Mouse (Mus musculus) cerebellum, postnatal 4 days (tissue): ENCODE measurements around the gene Nmd3.

ENCODE experiments used
- DNase-seq, 2 experiments: peaks; one replicate each; pipeline ENCODE4 v3.0.0; 2022; ENCODE audit warnings: low spot score in 2 of 2, mixed read lengths in 1 of 2

Nmd3 gene

GRCm38 (mm10) chr3:69721814-69722186, at the start of gene Nmd3:
Nmd3 (plus strand) TSS chr3:69721985.
- DNase-seq = peak; percentile 62 to 90

- no peak for DNase-seq
These were observed 48.4 kb upstream of the Nmd3 start for GRCm38 (mm10) chr3:69673351-69673750.

- DNase-seq = no peak
These were observed 47.6 kb upstream of the Nmd3 start for GRCm38 (mm10) chr3:69674206-69674605.

- DNase-seq = no peak
These were observed 32.0 kb upstream of the Nmd3 start for GRCm38 (mm10) chr3:69689791-69690190.

GRCm38 (mm10) chr3:69690939-69691338, 30.8 kb upstream of the Nmd3 start:
- DNase-seq = no peak

DNA sequence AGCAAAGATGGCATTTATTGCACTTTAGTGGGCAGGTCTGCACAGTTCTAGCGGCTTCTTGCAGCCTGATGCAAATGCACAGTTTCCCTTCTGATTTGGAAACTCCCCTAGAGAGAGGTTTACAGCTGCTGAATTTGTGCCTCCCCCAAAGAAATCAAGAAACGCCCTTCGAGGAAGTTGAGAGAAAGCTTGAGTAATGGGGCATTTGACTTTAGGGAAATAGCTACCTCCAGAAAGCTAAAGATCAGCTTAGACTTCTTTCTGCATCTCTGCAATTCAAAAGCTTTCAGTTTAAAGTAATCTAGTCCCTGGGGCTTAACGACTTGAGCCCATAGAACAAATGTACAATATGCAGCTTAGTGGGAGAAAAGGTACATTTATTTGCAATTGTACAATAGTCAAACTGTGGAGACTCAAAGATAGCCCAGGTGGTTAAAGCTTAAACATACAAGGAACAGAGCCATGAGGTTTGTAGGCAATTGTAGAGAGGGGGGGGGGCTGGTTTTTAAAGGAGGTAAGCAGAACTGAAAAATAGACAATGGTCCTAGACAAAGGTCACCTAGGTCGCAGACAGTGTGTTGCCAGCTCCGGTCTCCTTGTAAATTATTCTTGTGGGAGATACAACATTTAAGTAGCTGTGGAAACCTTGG, 21.8 kb upstream of the Nmd3 start:
- no peak for DNase-seq

DNA sequence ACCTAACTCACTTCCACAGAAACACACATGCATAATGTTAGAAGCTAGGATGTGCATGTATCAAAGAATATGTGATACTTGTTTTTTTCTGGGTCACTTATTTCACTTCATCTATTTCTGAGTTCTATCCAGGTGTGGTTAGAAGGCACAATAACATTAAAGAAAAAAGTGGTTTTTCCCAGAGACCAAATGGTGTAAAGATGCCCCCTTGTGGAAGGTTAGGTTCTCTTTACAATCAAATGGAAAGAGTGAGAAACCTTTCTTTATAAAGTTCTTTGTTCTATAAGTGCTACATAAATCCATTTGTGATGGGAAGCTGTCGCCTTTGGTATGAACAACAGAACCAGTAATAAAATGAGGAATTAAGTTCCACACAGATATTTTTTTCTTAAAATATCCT, 19.9 kb upstream of the Nmd3 start:
- DNase-seq = no peak

- no peak for DNase-seq
These were observed 19.4 kb upstream of the Nmd3 start for GRCm38 (mm10) chr3:69702421-69702820.

DNA sequence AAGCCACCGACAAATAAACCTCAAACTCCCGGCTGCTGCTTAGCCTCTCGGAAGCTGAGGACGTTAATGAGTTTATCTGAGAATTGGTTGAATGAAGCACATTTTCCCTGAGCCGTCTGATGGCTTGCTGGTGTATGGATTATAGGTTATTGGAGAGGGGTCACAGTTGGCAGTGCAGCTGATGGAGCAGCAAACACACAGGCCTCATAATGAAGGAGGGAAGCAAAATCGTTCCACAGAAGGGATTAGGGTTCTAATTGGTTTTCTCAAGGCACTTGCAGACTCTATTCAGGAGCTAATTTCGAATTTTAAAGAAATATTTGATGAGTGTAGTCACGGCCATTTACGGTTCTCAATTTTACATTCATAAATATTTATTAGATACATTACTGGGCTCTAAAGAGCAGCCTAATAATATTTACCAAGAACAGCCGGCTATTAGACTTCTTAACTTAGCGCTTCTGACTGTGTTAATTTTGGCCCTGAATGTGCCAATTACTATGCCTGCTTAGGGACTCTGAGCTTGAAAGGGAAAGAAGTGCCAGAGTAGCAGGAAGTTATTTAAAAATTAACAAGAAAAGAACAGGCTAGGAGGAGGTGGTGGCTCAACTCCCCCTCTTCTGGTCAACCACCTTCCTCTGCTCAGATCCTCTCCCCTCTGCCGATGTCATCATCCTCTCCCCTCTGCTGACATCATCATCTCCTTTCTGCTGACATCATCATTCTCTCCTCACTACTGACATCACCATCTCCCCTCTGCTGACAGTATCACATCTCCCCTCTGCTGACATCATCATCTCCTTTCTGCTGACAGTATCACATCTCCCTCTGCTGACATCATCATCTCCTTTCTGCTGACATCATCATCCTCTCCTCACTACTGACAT, 12.5 kb upstream of the Nmd3 start:
- no peak for DNase-seq

GRCm38 (mm10) chr3:69711907-69712600, 9.7 kb upstream of the Nmd3 start:
- no peak for DNase-seq

DNA sequence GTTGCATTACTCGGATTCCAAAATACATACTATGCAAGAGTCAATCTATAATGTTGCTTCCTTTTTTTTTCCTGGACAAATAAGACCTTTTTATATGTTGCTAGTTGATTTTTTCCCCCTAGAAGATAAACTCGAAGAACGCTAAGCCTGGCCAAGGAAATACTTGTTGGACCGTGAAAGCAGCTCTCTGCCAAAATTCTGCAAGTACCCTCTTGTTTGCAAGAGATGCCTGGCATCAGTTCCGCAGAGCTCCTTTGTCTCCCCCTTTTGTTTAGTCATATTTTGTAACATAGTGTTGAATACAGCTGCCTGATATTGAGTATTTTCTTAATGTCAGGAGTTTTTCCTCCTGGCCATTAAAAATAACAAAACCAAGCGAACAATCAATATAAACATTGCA, 4.3 kb upstream of the Nmd3 start:
- no peak for DNase-seq

DNA sequence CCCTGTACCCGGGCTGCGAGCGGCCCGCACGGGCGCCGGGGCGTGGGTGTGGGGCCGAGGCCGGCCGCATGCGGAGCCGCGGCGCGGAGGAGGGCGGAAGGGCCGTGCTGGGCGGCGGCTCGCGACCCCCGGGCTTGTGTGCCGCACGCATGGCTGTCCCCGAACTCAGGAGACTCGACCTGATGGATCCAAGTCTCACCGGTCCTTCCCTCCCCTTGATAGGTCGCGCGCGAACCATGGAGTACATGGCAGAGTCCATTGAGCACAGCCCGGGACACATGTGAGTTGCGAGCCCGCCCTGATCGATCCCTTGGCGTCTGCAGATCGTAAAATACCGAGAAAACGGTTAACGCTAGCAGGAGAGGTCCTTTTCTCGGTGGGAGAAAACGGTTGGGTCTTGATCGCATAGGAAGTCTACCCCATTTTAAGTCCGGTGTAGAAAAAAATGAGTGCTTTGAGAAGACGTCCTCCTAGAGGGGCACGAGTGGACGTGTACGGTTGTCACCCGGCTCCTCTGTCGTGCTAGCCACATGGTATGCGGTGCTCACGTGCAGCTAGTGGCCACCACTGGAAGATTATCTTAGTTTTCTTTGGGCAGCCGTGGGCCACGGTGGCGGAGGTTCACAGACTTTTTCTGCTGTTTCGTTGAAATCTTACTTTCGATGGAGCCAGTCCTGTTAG, 542 bp downstream of the Nmd3 start:
- peak in 1 of 2 experiments; percentile 17 for DNase-seq

- DNase-seq = no peak
These were observed 1.4 kb downstream of the Nmd3 start for GRCm38 (mm10) chr3:69723161-69723560.

GRCm38 (mm10) chr3:69730930-69731329, 9.1 kb downstream of the Nmd3 start:
- no peak for DNase-seq

DNA sequence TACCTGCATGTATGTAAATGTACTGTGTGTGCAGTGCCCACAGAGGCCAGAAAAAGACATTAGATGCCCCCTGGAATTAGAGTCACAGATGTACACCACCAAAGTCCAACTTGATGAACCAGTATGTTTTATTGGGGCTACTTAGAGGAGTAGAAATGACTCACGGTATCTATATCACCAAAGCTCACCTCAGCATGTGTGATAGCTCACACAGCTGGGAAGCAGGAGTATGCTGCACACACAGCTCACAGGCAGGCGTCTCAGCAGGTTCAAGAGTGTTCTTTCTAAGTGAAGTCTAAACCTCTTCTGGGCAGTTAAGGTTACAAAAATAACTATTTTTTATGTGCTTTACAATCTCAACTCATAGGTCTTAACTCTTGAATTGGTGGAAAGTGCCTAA, 12.2 kb downstream of the Nmd3 start:
- no peak for DNase-seq

- no peak for DNase-seq
These were observed 33.4 kb downstream of the Nmd3 start for GRCm38 (mm10) chr3:69755192-69755591.

- DNase-seq = no peak
These were observed 34.2 kb downstream of the Nmd3 start for GRCm38 (mm10) chr3:69755968-69756367.

DNA sequence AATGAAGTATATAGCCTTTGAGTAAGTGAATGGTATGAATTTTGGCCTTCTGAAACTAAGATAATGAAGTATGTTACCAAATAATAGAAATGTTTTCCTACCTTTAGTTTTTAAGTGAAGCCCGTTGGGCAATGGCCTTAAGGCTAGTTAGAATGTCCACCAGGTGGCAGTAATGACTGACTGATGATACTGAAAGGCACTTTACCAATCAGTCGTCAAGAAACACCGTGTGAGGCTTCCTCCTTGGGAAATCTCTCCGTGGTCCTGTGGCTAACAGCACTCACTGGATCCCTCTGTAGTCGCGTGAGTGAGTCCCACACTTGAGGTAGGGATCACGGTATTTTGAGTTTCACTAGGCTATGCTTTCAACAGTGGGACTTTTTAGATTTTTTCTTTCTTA, 34.7 kb downstream of the Nmd3 start:
- peak in 1 of 2 experiments; percentile 57 for DNase-seq

DNA sequence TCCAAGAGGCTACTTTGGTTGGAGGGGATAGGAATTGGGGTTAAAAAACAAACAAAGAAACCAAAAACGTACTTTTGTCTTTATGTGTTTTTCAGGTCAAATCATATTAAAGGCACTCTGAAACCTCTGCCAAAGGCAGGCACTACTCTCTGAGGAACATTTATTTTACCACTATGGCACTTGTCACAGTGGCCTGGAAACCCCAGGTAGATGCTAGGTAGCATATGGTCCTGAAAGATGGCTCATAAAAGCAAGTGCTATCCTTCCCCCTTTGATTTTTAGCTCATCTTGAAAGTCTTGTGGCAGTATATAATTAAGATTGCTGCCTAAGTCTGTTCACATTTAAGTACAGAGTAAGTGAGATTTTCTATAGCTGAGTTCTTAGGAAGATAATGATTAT, 35.7 kb downstream of the Nmd3 start:
- no peak for DNase-seq

DNA sequence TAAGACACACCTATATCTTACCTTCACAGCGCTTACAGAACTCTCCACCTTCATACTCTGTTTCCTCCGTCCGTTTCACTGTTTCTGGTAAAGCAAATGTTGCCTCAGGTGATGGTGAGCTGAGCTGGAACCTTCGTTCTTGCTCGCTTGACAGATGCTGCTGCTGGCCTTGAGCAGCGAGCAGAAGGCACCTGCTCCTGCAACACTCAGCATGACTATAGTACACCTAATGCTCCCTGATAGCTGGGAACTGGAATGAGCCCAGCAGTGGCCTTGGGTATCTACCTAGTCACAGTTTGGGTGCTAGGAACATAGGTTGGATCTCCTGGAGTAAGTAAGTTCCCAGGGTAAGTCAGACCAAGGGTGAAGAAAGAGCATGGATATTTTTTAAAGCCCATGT, 38.3 kb downstream of the Nmd3 start:
- no peak for DNase-seq

DNA sequence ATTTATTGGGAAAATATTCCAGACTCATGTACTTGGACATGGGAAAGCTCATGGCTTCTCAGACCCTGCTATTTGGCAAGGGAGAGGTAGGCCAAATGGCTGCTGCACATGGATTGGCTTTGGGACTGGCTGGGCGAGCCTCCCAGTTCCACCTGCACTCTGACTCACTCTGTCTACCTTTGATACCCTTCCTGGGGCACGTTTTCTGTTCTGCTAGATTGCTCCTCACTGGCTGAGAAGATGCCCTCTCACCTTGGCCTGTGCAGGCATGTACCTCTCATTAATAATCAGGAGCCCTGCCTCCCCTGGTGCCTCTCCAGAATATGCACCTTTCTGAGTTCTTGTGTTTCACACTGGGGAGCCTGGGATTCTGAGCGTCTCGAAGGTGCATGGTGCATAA, 39.4 kb downstream of the Nmd3 start:
- DNase-seq = no peak

DNA sequence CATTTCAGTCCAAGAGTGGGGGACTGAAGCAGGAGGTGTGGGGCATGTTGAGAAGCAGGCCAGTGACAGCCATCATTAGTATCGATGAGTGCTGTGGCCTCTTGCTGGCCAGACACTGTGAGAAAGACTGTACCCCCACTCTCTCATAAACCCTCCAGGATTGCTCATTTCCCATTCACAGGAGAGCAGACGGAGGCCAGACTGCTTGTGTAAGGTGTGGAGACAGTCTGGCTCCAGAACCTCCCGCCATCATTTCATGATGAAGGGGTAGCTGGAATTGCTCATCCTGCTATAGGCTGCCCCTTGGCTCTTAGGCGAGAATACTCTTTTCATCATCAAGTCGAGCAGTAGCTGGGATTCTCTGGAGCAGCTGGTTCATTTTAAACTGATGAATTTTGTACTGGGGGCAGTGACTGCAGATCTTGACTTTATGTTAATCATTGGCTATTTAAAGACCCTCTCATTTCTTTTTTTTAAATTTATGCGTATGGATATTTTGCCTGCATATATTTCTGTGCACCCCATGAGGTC, 41.1 kb downstream of the Nmd3 start:
- no peak for DNase-seq
